Mouse (Mus musculus): ENCODE data around the gene 4931440F15Rik. TPM values are rescaled to one million over a fixed set of nuclear protein-coding genes. Genes with fewer than 3 reads are reported as not detected.

Gene 4931440F15Rik
- polyA plus RNA-seq (2015; fragmentation: Nextera tagmentation; extraction: Ambion mirVana) = 0.34 and 0.36 TPM in 2 replicates

GRCm38 (mm10) chr11:29825271-29825718 is at the start of gene 4931440F15Rik:
TSS of gene 4931440F15Rik (minus strand) at chr11:29825668.

Other genes with a start within 250 kb of the 4931440F15Rik start
- 27.4 and 34.0 TPM in 2 replicates for gene Rtn4, start 132.7 kb downstream of the 4931440F15Rik start, polyA plus RNA-seq (2015; fragmentation: Nextera tagmentation; extraction: Ambion mirVana)
- gene Eml6, start 200.4 kb upstream of the 4931440F15Rik start, polyA plus RNA-seq (2015; fragmentation: Nextera tagmentation; extraction: Ambion mirVana) = 0.11 and 0.30 TPM in 2 replicates

Data from spleen, postnatal 0 days (tissue).